15 mouse cellular contexts compared by ENCODE assay signal in the genomic region with DNA sequence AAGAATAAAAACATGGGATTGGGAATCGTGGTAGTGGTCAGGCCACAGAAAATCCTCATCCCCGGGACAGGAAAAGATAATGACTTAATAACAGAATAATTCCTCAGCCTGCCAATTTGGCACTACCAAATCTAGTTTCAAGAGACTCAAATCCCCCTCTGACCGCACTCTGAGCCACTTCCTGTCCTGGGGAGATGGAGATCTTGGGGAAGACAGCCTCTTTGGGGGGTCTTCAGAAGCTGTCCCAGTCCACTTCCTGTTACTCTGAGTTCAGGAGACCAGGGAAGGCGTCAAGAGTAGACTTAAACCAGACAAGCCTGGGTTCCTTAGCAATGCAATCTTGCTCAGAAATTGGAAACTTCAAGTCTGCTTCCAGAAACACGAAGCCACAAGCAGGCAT. TPM values are rescaled to one million over a fixed set of nuclear protein-coding genes. Genes with fewer than 3 reads are reported as not detected.
DNase-seq lines count a peak whose midpoint lies in the region; ATAC-seq and TF ChIP-seq lines count a peak whose summit lies in the region.
"Had no signal": no experiment of that assay in that cellular context is flagged by ENCODE, and none has a peak within 500 bp of the region (broad histone marks: within the 10 kb centered on the region; RNA-seq: fewer than 3 reads in every experiment).

No protein-coding gene starts in this region.

- no peaks in the 10 kb centered on the region for H3K4me1 ChIP-seq in lung, postnatal 0 days (ENCODE audit: insufficient read depth, low read depth, low read length)
- peaks cover 9% of the 10 kb centered on the region; the same call in 1 of the 2 replicates for H3K4me1 ChIP-seq in brown adipose tissue, adult 24 weeks (ENCODE audit: control insufficient read depth, insufficient read depth, insufficient read length, low read length)
- peaks cover 7% of the 10 kb centered on the region for H3K4me1 ChIP-seq in olfactory bulb, adult 2 months (ENCODE audit: control insufficient read depth, insufficient read depth, low read length)
- H3K4me1 ChIP-seq: embryonic facial prominence, embryonic 12.5 days had no signal

- no peaks in the 10 kb centered on the region for H3K9me3 ChIP-seq in lung, postnatal 0 days (ENCODE audit: low read length)
- H3K9me3 ChIP-seq: embryonic facial prominence, embryonic 12.5 days; stomach, embryonic 15.5 days had no signal

- no peaks in the 10 kb centered on the region for H3K27me3 ChIP-seq in lung, postnatal 0 days (replicated peaks; ENCODE audit: insufficient read depth, low read length)
- H3K27me3 ChIP-seq: embryonic facial prominence, embryonic 12.5 days; stomach, embryonic 15.5 days had no signal

- no peak for TF ChIP-seq EP300 in lung, postnatal 0 days (IDR thresholded peaks at IDR 0.05)

- 67% methylated on average over 5 of the region's 5 CpGs for WGBS in lung, postnatal 0 days
- 85% methylated on average over 5 of the region's 5 CpGs for WGBS in olfactory bulb, adult 2 months

- TF ChIP-seq POLR2A in olfactory bulb, adult 2 months (IDR thresholded peaks at IDR 0.05; ENCODE audit: insufficient read depth, low read depth, low read length), result no peak

- H3K27ac ChIP-seq in gastrocnemius, adult 2 months, result peak overlapping the region; percentile 51; the same call in 1 of the 2 replicates
- 0 out of 2 replicates have a peak overlapping the region, but pooled peaks have one; percentile 10 for H3K27ac ChIP-seq in lung, postnatal 0 days (ENCODE audit: low read length)
- peak overlapping the region; percentile 39; the same call in 1 of the 2 replicates for H3K27ac ChIP-seq in brown adipose tissue, adult 24 weeks (replicated peaks; ENCODE audit: low read depth, low read length)
- 0 out of 2 replicates have a peak overlapping the region, but pooled peaks have one; percentile 21 for H3K27ac ChIP-seq in olfactory bulb, adult 2 months (ENCODE audit: insufficient read depth, low read depth, low read length)
- H3K27ac ChIP-seq: embryonic facial prominence, embryonic 12.5 days; stomach, embryonic 15.5 days had no signal

- no peak overlapping the region for H3K4me2 ChIP-seq in lung, postnatal 0 days (replicated peaks; ENCODE audit: low read depth, low read length)
- H3K4me2 ChIP-seq: embryonic facial prominence, embryonic 12.5 days; lung, embryonic 14.5 days; stomach, embryonic 15.5 days had no signal

- DNase-seq in gastrocnemius, adult 2 months, result no peak
- DNase-seq in gastrocnemius, postnatal 14 days, result no peak
- DNase-seq in lung, postnatal 0 days (ENCODE audit: low spot score), result no peak
- no peak for DNase-seq in lung, postnatal 10 days
- no peak for DNase-seq in cerebellum, adult 9-10 months
- no peak for DNase-seq in yolk sac, embryonic 10.5 days (ENCODE audit: low spot score)
- DNase-seq: cerebellum, adult 2 months; kidney, postnatal 10 days; lung, embryonic 14.5 days; right cerebral cortex, postnatal 4 days had no signal

- H3K36me3 ChIP-seq in lung, postnatal 0 days (ENCODE audit: insufficient read depth, low read length), result no peaks in the 10 kb centered on the region
- H3K36me3 ChIP-seq: embryonic facial prominence, embryonic 12.5 days; stomach, embryonic 15.5 days had no signal

- no peak for ATAC-seq in lung, postnatal 0 days

- H3K9ac ChIP-seq in lung, postnatal 0 days (replicated peaks; ENCODE audit: low read depth), result no peak overlapping the region
- H3K9ac ChIP-seq: embryonic facial prominence, embryonic 12.5 days; lung, embryonic 14.5 days; stomach, embryonic 15.5 days had no signal

- H3K4me3 ChIP-seq in gastrocnemius, adult 2 months, result no peak overlapping the region
- no peak overlapping the region for H3K4me3 ChIP-seq in lung, postnatal 0 days (ENCODE audit: low read depth, low read length)
- no peak overlapping the region for H3K4me3 ChIP-seq in brown adipose tissue, adult 24 weeks (ENCODE audit: insufficient read depth, low read depth, low read length)
- H3K4me3 ChIP-seq in olfactory bulb, adult 2 months (ENCODE audit: insufficient read depth, low read depth, low read length), result no peak overlapping the region
- H3K4me3 ChIP-seq: embryonic facial prominence, embryonic 12.5 days; stomach, embryonic 15.5 days had no signal

- no peak for TF ChIP-seq CTCF in gastrocnemius, adult 2 months (IDR thresholded peaks at IDR 0.05)
- no peak for TF ChIP-seq CTCF in lung, postnatal 0 days (IDR thresholded peaks at IDR 0.05)
- no peak for TF ChIP-seq CTCF in olfactory bulb, adult 2 months (IDR thresholded peaks at IDR 0.05; ENCODE audit: insufficient read depth, low read depth, low read length)

- intact Hi-C loops in gastrocnemius, adult 2 months (cut with DNase I), result no loop called here
- intact Hi-C loops in gastrocnemius, postnatal 14 days (cut with DNase I; ENCODE audit: low total_unique reads), result no loop called here

RNA-seq across cellular contexts. Expression of gene Lyrm7, which starts 15.8 kb away (rescaled TPM):
- total RNA-seq in gastrocnemius, adult 2 months (2021), result 10 to 100 TPM; 18.7 to 30.6 TPM
- 10 to 100 TPM; 17.3 to 20.6 TPM for total RNA-seq in gastrocnemius, postnatal 14 days (2021)
- polyA plus RNA-seq in lung, postnatal 0 days (2015; fragmentation: Nextera tagmentation; extraction: Ambion mirVana), result 2.3 and 3.1 TPM in 2 replicates
- 51.4 and 62.3 TPM in 2 replicates for polyA plus RNA-seq in brown adipose tissue, adult 24 weeks (2012; ENCODE audit: insufficient read depth, insufficient read length, missing spikeins)
- not detected in 2 replicates for polyA plus RNA-seq in olfactory bulb, adult 2 months (2012; ENCODE audit: insufficient read depth, insufficient read length, low replicate concordance, missing spikeins)

RNA-seq across cellular contexts. Expression of gene Hint1, which starts 21.2 kb away (rescaled TPM):
- total RNA-seq in gastrocnemius, adult 2 months (2021), result 100 to 1,000 TPM; 186 to 220 TPM
- 100 to 1,000 TPM; 192 to 195 TPM for total RNA-seq in gastrocnemius, postnatal 14 days (2021)
- polyA plus RNA-seq in lung, postnatal 0 days (2015; fragmentation: Nextera tagmentation; extraction: Ambion mirVana), result 500 and 528 TPM in 2 replicates
- polyA plus RNA-seq in brown adipose tissue, adult 24 weeks (2012; ENCODE audit: insufficient read depth, insufficient read length, missing spikeins), result 558 and 608 TPM in 2 replicates
- not detected in 2 replicates for polyA plus RNA-seq in olfactory bulb, adult 2 months (2012; ENCODE audit: insufficient read depth, insufficient read length, low replicate concordance, missing spikeins)

RNA-seq across cellular contexts. Expression of gene Gpx3, which starts 57.3 kb away (rescaled TPM):
- total RNA-seq in gastrocnemius, adult 2 months (2021), result 100 to 1,000 TPM in 1 of 2 experiments, 10 to 100 TPM in 1; 46.5 to 139 TPM
- total RNA-seq in gastrocnemius, postnatal 14 days (2021), result 10 to 100 TPM; 19.0 to 22.6 TPM
- 342 and 535 TPM in 2 replicates for polyA plus RNA-seq in lung, postnatal 0 days (2015; fragmentation: Nextera tagmentation; extraction: Ambion mirVana)
- 1,156 and 2,121 TPM in 2 replicates for polyA plus RNA-seq in brown adipose tissue, adult 24 weeks (2012; ENCODE audit: insufficient read depth, insufficient read length, missing spikeins)
- polyA plus RNA-seq in olfactory bulb, adult 2 months (2012; ENCODE audit: insufficient read depth, insufficient read length, low replicate concordance, missing spikeins), result not detected in 2 replicates
- total RNA-seq: megakaryocyte-erythroid progenitor cell, adult 5-6 weeks had no signal

RNA-seq across cellular contexts. Expression of gene Cdc42se2, which starts 57.5 kb away (rescaled TPM):
- total RNA-seq in gastrocnemius, adult 2 months (2021), result 10 to 100 TPM; 14.4 to 19.6 TPM
- total RNA-seq in gastrocnemius, postnatal 14 days (2021), result 10 to 100 TPM; 15.6 to 18.8 TPM
- polyA plus RNA-seq in lung, postnatal 0 days (2015; fragmentation: Nextera tagmentation; extraction: Ambion mirVana), result 56.3 and 62.5 TPM in 2 replicates
- 11.8 and 18.7 TPM in 2 replicates for polyA plus RNA-seq in brown adipose tissue, adult 24 weeks (2012; ENCODE audit: insufficient read depth, insufficient read length, missing spikeins)
- polyA plus RNA-seq in olfactory bulb, adult 2 months (2012; ENCODE audit: insufficient read depth, insufficient read length, low replicate concordance, missing spikeins), result 199 and 303 TPM in 2 replicates

Comparison
In these comparisons a context has a peak if more than half of its experiments do, and no peak if none do; other contexts are left out.
1. RNA of gene Lyrm7, which starts 15.8 kb away (polyA plus RNA-seq): 51.4 to 62.3 TPM in brown adipose tissue, adult 24 weeks; 2.3 to 3.1 TPM in lung, postnatal 0 days and not detected in olfactory bulb, adult 2 months; every median in the first group is over 10 times any median in the second.
2. RNA of gene Hint1, which starts 21.2 kb away (polyA plus RNA-seq): 558 to 608 TPM in brown adipose tissue, adult 24 weeks and 500 to 528 TPM in lung, postnatal 0 days; not detected in olfactory bulb, adult 2 months; every median in the first group is over 100 times any median in the second.
3. RNA of gene Gpx3, which starts 57.3 kb away (polyA plus RNA-seq): 1,156 to 2,121 TPM in brown adipose tissue, adult 24 weeks and 342 to 535 TPM in lung, postnatal 0 days; not detected in olfactory bulb, adult 2 months; every median in the first group is over 100 times any median in the second.
4. Peak in every context shown above with its lines, with median percentiles within 50 percentile points of each other: H3K27ac ChIP-seq.